Mouse (Mus musculus) heart, embryonic 14.5 days (tissue): ENCODE data around the gene Fam78a. TPM values are rescaled to one million over a fixed set of nuclear protein-coding genes. Genes with fewer than 3 reads are reported as not detected.
"Not testable (repeated sequence)": the region's sequence is repeated elsewhere in the genome, so short reads cannot be mapped to it uniquely, and the experiment has no call there.

ENCODE experiments used
- ATAC-seq: fragments of 200-750 bp; cut with Nextera tagmentation; 2 replicates; pipeline ENCODE4 v1.8.0; 2017; ENCODE audit warnings: low read depth, moderate TSS enrichment; ENCODE audit not compliant: insufficient number of reproducible peaks, insufficient read depth, low FRiP score
- H3K27ac ChIP-seq, 2 experiments: fragments of 200-500 bp in 1 of 2; fragments of 300-500 bp in 1 of 2; sonication (generic) in 1 of 2; replicated peaks in 1 of 2; 2 replicates each; pipeline ENCODE4 v1.5.1; 2012 to 2014; ENCODE audit warnings: low read depth in 2 of 2, low read length in 2 of 2, control low read depth in 1 of 2, mild to moderate bottlenecking in 1 of 2, mixed read lengths in 1 of 2; ENCODE audit not compliant: control insufficient read depth in 1 of 2, insufficient read depth in 1 of 2
- H3K27me3 ChIP-seq: fragments of 300-500 bp; sonication (generic); 2 replicates; pipeline ENCODE4 v1.6.1; 2014; ENCODE audit warnings: mild to moderate bottlenecking, low read length, control low read depth; ENCODE audit not compliant: control insufficient read depth, insufficient read depth
- H3K36me3 ChIP-seq: fragments of 300-500 bp; sonication (generic); 2 replicates; pipeline ENCODE4 v1.6.1; 2014; ENCODE audit warnings: mild to moderate bottlenecking, control low read depth, low read length, mixed read lengths; ENCODE audit not compliant: control insufficient read depth, insufficient read depth
- H3K4me1 ChIP-seq, 2 experiments: fragments of 200-500 bp in 1 of 2; fragments of 300-500 bp in 1 of 2; sonication (generic) in 1 of 2; 2 replicates each; pipeline ENCODE4 v1.6.1; 2012 to 2014; ENCODE audit warnings: low read length in 2 of 2, control low read depth in 1 of 2, mixed read lengths in 1 of 2; ENCODE audit not compliant: control insufficient read depth in 2 of 2, insufficient read depth in 2 of 2
- H3K4me2 ChIP-seq: fragments of 300-500 bp; sonication (generic); 2 replicates; pipeline ENCODE4 v1.6.1; 2014; ENCODE audit warnings: mild to moderate bottlenecking, low read length
- H3K4me3 ChIP-seq, 2 experiments: fragments of 200-500 bp in 1 of 2; fragments of 300-500 bp in 1 of 2; sonication (generic) in 1 of 2; 2 replicates each; pipeline ENCODE4 v1.5.1; 2012 to 2014; ENCODE audit warnings: low read length in 2 of 2, mild to moderate bottlenecking in 2 of 2, control low read depth in 1 of 2, low read depth in 1 of 2, moderate library complexity in 1 of 2; ENCODE audit not compliant: control insufficient read depth in 1 of 2, insufficient read depth in 1 of 2
- H3K9ac ChIP-seq: fragments of 300-500 bp; sonication (generic); 2 replicates; pipeline ENCODE4 v1.6.1; 2014; ENCODE audit warnings: mild to moderate bottlenecking, low read length
- H3K9me3 ChIP-seq: fragments of 300-500 bp; sonication (generic); 2 replicates; pipeline ENCODE4 v1.6.1; 2016; ENCODE audit warnings: low read length, control low read depth; ENCODE audit not compliant: control insufficient read depth
- WGBS: fragments of 180-500 bp; shearing (Covaris S2); extraction: QIAGEN DNeasy Blood & Tissue Kit; methylation state at CpG from one replicate; pipeline ENCODE4 v1.1.7; 2014; 5-methylcytosine and 5-hydroxymethylcytosine counted together
- polyA plus RNA-seq: library from polyadenylated mRNA; unstranded; fragments of >200 nt; fragmentation: Nextera tagmentation; extraction: Ambion mirVana; gene quantifications from 2 replicates; pipeline ENCODE4 v1.2.1, GENCODE M21; 2014

Gene Fam78a
- polyA plus RNA-seq, 1 experiment from 2014 or later, result 33.7 TPM

- Histone ChIP-seq H3K27ac (no peak overlapping the region), H3K27me3 (no peaks in the 10 kb centered on the region), H3K36me3 (peaks cover 77% of the 10 kb centered on the region), H3K4me3 (no peak overlapping the region), H3K4me2 (no peak overlapping the region), H3K9ac (no peak overlapping the region), H3K4me1 (peaks cover 18 to 34% of the 10 kb centered on the region in 2 experiments), H3K9me3 (no peaks in the 10 kb centered on the region)
- WGBS, result 90% methylated on average over 2 of the region's 2 CpGs
- no peak for ATAC-seq
Measured at GRCm38 (mm10) chr2:32041087-32041486, 43.6 kb downstream of the Fam78a start.

DNA sequence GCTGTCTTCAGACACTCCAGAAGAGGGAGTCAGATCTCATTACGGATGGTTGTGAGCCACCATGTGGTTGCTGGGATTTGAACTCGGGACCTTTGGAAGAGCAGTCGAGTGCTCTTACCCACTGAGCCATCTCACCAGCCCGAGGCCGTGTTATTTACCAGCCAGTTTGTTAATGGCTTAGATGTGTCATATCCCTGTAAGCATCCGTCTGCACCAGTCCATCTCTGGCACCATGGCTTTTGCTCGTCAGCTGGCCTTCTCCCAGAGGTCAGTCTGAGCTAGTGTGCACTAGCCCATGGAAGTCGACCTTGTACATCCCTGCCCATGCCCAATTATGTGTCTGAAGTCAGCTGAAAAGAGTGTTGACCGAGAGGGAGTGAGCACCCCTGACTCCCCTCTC is 44.0 kb downstream of the Fam78a start:
- H3K9me3 ChIP-seq, H3K27ac ChIP-seq, H3K4me3 ChIP-seq, H3K9ac ChIP-seq, ATAC-seq, H3K4me2 ChIP-seq, H3K27me3 ChIP-seq: not testable (repeated sequence)
- Histone ChIP-seq H3K4me1 (peaks cover 15 to 31% of the 10 kb centered on the region in 2 experiments), H3K36me3 (peaks cover 79% of the 10 kb centered on the region)
- 91% methylated on average over 9 of the region's 9 CpGs for WGBS

DNA sequence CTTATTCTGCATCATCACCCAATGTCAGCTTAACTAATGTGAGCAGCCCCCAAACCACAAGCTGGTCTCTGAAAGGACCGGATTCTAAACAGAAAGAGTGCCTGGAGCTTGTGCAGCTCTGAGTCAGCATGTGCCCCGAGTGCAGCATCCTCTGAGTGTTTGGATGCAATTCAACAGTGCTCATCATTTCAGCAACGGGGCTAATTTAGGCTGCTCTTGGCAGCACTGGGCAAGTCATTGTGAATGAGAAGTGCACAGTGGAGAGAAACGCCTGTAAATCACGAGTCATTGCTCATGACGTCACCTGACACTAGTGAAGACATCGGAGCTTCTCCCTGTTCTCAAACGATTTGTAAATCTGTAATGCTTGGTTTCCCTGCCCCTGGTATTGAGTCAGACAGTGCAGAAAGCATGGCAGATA is 46.0 kb downstream of the Fam78a start:
- Histone ChIP-seq H3K4me1 (peaks cover 4 to 15% of the 10 kb centered on the region in 2 experiments; a peak in 3 of 4 replicates), H3K27me3 (no peaks in the 10 kb centered on the region), H3K9ac (peak overlapping the region; percentile 17; the same call in 1 of the 2 replicates), H3K9me3 (no peaks in the 10 kb centered on the region), H3K36me3 (peaks cover 81% of the 10 kb centered on the region), H3K27ac (peak overlapping the region; percentile 25 to 41; a peak in 2 of 4 replicates), H3K4me2 (no peak overlapping the region), H3K4me3 (no peak overlapping the region)
- WGBS, result 55% methylated on average over 8 of the region's 8 CpGs
- ATAC-seq, result no peak

DNA sequence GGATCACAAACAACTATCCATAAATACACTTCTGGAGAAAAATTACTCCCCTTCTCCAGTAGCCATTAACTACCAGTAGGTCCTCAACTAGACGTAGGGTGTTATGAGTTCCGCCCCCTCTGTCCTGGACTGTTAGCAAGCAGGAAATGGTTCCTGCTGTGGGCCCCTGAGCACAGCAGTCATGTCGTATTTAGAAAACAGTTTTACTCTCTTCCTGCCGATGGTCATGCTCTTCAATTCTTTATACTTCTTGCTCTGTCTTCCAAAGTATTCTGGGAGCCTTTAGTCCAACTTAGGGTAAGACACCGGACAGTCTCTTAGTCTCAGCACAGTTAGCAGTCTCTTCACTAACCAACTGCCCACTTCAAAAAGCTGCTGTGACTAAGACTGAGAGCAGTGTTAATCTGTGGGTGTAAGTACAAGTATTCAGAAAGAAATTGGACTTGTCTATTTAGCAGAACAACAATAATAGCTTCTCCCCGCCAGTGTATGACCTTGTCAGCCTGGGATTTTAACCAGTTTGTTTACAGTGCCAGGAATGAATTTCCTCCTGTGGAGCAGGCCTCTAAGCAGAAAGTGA is 47.3 kb downstream of the Fam78a start:
- Histone ChIP-seq H3K27ac (peak overlapping the region; percentile 55 to 63), H3K9ac (no peak overlapping the region; the same call in 1 of the 2 replicates), H3K9me3 (no peaks in the 10 kb centered on the region), H3K27me3 (no peaks in the 10 kb centered on the region), H3K36me3 (peaks cover 84% of the 10 kb centered on the region), H3K4me3 (no peak overlapping the region), H3K4me1 (peaks cover 4 to 15% of the 10 kb centered on the region in 2 experiments; a peak in 3 of 4 replicates), H3K4me2 (no peak overlapping the region)
- WGBS, result 65% methylated on average over 6 of the region's 6 CpGs
- ATAC-seq, result no peak

DNA sequence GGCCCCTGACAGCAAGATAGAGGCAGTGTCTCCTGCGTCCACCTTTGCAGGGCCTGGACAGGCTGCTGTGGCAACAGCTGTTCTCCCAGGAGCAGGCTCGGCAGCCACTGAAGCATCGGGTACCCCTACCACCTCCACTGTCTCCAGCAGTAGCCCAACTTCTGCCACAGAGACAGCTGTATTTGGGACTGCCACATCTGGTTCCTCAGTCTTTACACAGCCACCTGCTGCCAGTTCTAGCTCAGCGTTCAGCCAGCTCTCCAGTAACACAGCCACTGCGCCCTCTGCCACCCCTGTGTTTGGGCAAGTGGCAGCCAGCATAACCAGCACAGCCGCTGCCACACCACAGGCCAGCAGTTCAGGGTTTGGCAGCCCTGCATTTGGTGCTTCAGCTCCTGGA is 50.5 kb downstream of the Fam78a start:
- Histone ChIP-seq H3K27ac (no peak overlapping the region), H3K4me2 (no peak overlapping the region), H3K9me3 (no peaks in the 10 kb centered on the region), H3K27me3 (no peaks in the 10 kb centered on the region), H3K9ac (no peak overlapping the region), H3K36me3 (peaks cover 84% of the 10 kb centered on the region), H3K4me1 (peaks cover 4 to 15% of the 10 kb centered on the region in 2 experiments; a peak in 3 of 4 replicates), H3K4me3 (no peak overlapping the region)
- ATAC-seq, result no peak
- WGBS, result 91% methylated on average over 6 of the region's 6 CpGs

GRCm38 (mm10) chr2:32033436-32033835 is 51.2 kb downstream of the Fam78a start:
- no peak overlapping the region for H3K4me2 ChIP-seq
- no peak overlapping the region for H3K9ac ChIP-seq
- no peak overlapping the region for H3K27ac ChIP-seq
- no peaks in the 10 kb centered on the region for H3K9me3 ChIP-seq
- peaks cover under 1 to 9% of the 10 kb centered on the region in 2 experiments; a peak in 3 of 4 replicates for H3K4me1 ChIP-seq
- no peaks in the 10 kb centered on the region for H3K27me3 ChIP-seq
- 89% methylated on average over 6 of the region's 6 CpGs for WGBS
- no peak for ATAC-seq
- H3K4me3 ChIP-seq, result no peak overlapping the region
- H3K36me3 ChIP-seq, result peaks cover 83% of the 10 kb centered on the region

GRCm38 (mm10) chr2:32029636-32030035 is 55.0 kb downstream of the Fam78a start:
- Histone ChIP-seq H3K27me3 (no peaks in the 10 kb centered on the region), H3K36me3 (peaks cover 94% of the 10 kb centered on the region), H3K4me3 (no peak overlapping the region), H3K9me3 (no peaks in the 10 kb centered on the region), H3K4me1 (no peaks in the 10 kb centered on the region), H3K27ac (no peak overlapping the region; a peak in 1 of 4 replicates), H3K9ac (no peak overlapping the region), H3K4me2 (no peak overlapping the region)
- 69% methylated on average over 3 of the region's 3 CpGs for WGBS
- ATAC-seq, result no peak

GRCm38 (mm10) chr2:32024372-32024771 is 60.3 kb downstream of the Fam78a start:
- Histone ChIP-seq H3K4me3 (no peak overlapping the region), H3K4me2 (no peak overlapping the region), H3K9ac (no peak overlapping the region), H3K4me1 (no peaks in the 10 kb centered on the region), H3K27ac (no peak overlapping the region), H3K36me3 (peaks cover 94% of the 10 kb centered on the region), H3K27me3 (no peaks in the 10 kb centered on the region), H3K9me3 (no peaks in the 10 kb centered on the region)
- 94% methylated on average over 4 of the region's 4 CpGs for WGBS
- no peak for ATAC-seq
